Comparison of ENCODE assay signal across 8 mouse cellular contexts in genomic region chr14:25185959-25186771, GRCm38 (mm10).
DNase-seq lines count a peak whose midpoint lies in the region; ATAC-seq and TF ChIP-seq lines count a peak whose summit lies in the region.

No protein-coding gene starts in this region.

- H3K4me2 ChIP-seq in forebrain, embryonic 14.5 days (ENCODE audit: low read length) = no peak overlapping the region
- no peak overlapping the region for H3K4me2 ChIP-seq in hindbrain, embryonic 11.5 days (replicated peaks; ENCODE audit: low read depth, low read length)
- no peak overlapping the region for H3K4me2 ChIP-seq in midbrain, postnatal 0 days (ENCODE audit: low read depth, low read length, poor library complexity, severe bottlenecking)

- TF ChIP-seq CTCF in C2C12 (IDR thresholded peaks at IDR 0.05; ENCODE audit: control insufficient read depth, insufficient read depth, insufficient read length) = no peak
- TF ChIP-seq CTCF in midbrain, postnatal 0 days (IDR thresholded peaks at IDR 0.05) = peak; percentile 2; the same call in 1 of the 2 replicates

- H3K4me3 ChIP-seq in C2C12 (ENCODE audit: insufficient read depth, poor library complexity, severe bottlenecking) = no peak overlapping the region
- no peak overlapping the region for H3K4me3 ChIP-seq in forebrain, embryonic 14.5 days (ENCODE audit: low read depth, low read length)
- no peak overlapping the region for H3K4me3 ChIP-seq in hindbrain, embryonic 11.5 days (ENCODE audit: low read depth, low read length)
- H3K4me3 ChIP-seq in midbrain, postnatal 0 days (ENCODE audit: low read depth, low read length) = no peak overlapping the region

- no peaks in the 10 kb centered on the region for H3K36me3 ChIP-seq in C2C12 (ENCODE audit: control insufficient read depth, insufficient read depth)
- H3K36me3 ChIP-seq in forebrain, embryonic 14.5 days (ENCODE audit: control insufficient read depth, insufficient read depth, low read length) = no peaks in the 10 kb centered on the region
- no peaks in the 10 kb centered on the region for H3K36me3 ChIP-seq in hindbrain, embryonic 11.5 days (ENCODE audit: control insufficient read depth, insufficient read depth, low read length)
- H3K36me3 ChIP-seq in midbrain, postnatal 0 days (ENCODE audit: insufficient read depth, low read length) = no peaks in the 10 kb centered on the region

- H3K27ac ChIP-seq in forebrain, embryonic 14.5 days (ENCODE audit: low read depth, low read length) = peak overlapping the region; percentile 65
- H3K27ac ChIP-seq in hindbrain, embryonic 11.5 days (ENCODE audit: low read depth, low read length) = peak overlapping the region; percentile 1; the same call in 1 of the 2 replicates
- H3K27ac ChIP-seq in midbrain, postnatal 0 days (ENCODE audit: low read depth, low read length) = peak overlapping the region; percentile 81

- H3K4me1 ChIP-seq in forebrain, embryonic 14.5 days (ENCODE audit: control insufficient read depth, insufficient read depth, low read length) = peaks cover 14% of the 10 kb centered on the region
- H3K4me1 ChIP-seq in hindbrain, embryonic 11.5 days (replicated peaks; ENCODE audit: control insufficient read depth, insufficient read depth, low read length) = peaks cover 3% of the 10 kb centered on the region; the same call in 1 of the 2 replicates
- peaks cover 10% of the 10 kb centered on the region; the same call in 1 of the 2 replicates for H3K4me1 ChIP-seq in midbrain, postnatal 0 days (ENCODE audit: insufficient read depth, low read length)

- ATAC-seq in forebrain, embryonic 14.5 days = peak; percentile 51
- ATAC-seq in hindbrain, embryonic 11.5 days (ENCODE audit: low FRiP score) = peak; percentile 47; the same call in 1 of the 2 replicates
- peak; percentile 64 for ATAC-seq in midbrain, postnatal 0 days (ENCODE audit: low FRiP score)
- ATAC-seq in monocyte, adult 5-6 weeks (replicated peaks; ENCODE audit: insufficient number of reproducible peaks, low FRiP score, low TSS enrichment, poor library complexity, severe bottlenecking) = no peak

- WGBS in forebrain, embryonic 14.5 days = 40% methylated on average over 14 of the region's 14 CpGs
- 56% methylated on average over 14 of the region's 14 CpGs for WGBS in hindbrain, embryonic 11.5 days
- WGBS in midbrain, postnatal 0 days = 19% methylated on average over 14 of the region's 14 CpGs

- no peaks in the 10 kb centered on the region for H3K9me3 ChIP-seq in forebrain, embryonic 14.5 days (replicated peaks; ENCODE audit: control insufficient read depth, low read length)
- no peaks in the 10 kb centered on the region for H3K9me3 ChIP-seq in hindbrain, embryonic 11.5 days (ENCODE audit: control insufficient read depth, low read length)
- peaks cover 5% of the 10 kb centered on the region; the same call in 1 of the 2 replicates for H3K9me3 ChIP-seq in midbrain, postnatal 0 days (ENCODE audit: low read length)

- H3K9ac ChIP-seq in forebrain, embryonic 14.5 days (ENCODE audit: low read length) = no peak overlapping the region
- H3K9ac ChIP-seq in hindbrain, embryonic 11.5 days (ENCODE audit: low read depth, low read length) = no peak overlapping the region
- H3K9ac ChIP-seq in midbrain, postnatal 0 days (replicated peaks; ENCODE audit: low read length, poor library complexity, severe bottlenecking) = peak overlapping the region; percentile 30

- H3K79me2 ChIP-seq in C2C12 (ENCODE audit: control insufficient read depth, insufficient read depth) = no peaks in the 10 kb centered on the region

- H3ac ChIP-seq in C2C12 (ENCODE audit: control insufficient read depth, insufficient read length, low read depth) = no peak overlapping the region

- peak; percentile 65 for DNase-seq in cerebellum, adult 11 months
- DNase-seq in forebrain, embryonic 14.5 days (ENCODE audit: low spot score) = peak; percentile 70
- DNase-seq in hindbrain, embryonic 11.5 days (ENCODE audit: low spot score) = peak; percentile 36
- peak; percentile 27 to 36 for DNase-seq in layer of hippocampus, postnatal 25 days (ENCODE audit: extremely low spot score in 1 of 2, low spot score in 1 of 2)
- peak; percentile 81 for DNase-seq in midbrain, postnatal 0 days (ENCODE audit: low spot score)
- no peak for DNase-seq in spleen, postnatal 36 days (ENCODE audit: low spot score in 2 of 2)

- no peaks in the 10 kb centered on the region for H3K27me3 ChIP-seq in C2C12 (ENCODE audit: control insufficient read depth, insufficient read depth, insufficient read length)
- H3K27me3 ChIP-seq in forebrain, embryonic 14.5 days (replicated peaks; ENCODE audit: control insufficient read depth, insufficient read depth, low read length) = no peaks in the 10 kb centered on the region
- H3K27me3 ChIP-seq in hindbrain, embryonic 11.5 days (ENCODE audit: control insufficient read depth, insufficient read depth, low read length) = no peaks in the 10 kb centered on the region
- H3K27me3 ChIP-seq in midbrain, postnatal 0 days (ENCODE audit: insufficient read depth, low read length) = no peaks in the 10 kb centered on the region

- no peaks in the 10 kb centered on the region for H3K79me3 ChIP-seq in C2C12 (ENCODE audit: low read depth)

TF ChIP-seq in C2C12, 6 proteins besides CTCF, POLR2A, EP300 and RAD21:
- TF ChIP-seq MYOG (IDR thresholded peaks at IDR 0.05; ENCODE audit: control insufficient read depth, extremely low read depth, insufficient read length) = no peak
- peak; percentile 90 for TF ChIP-seq MYOD1 (IDR thresholded peaks at IDR 0.05; ENCODE audit: control insufficient read depth, insufficient read length, low read depth)
- peak; percentile 40 for TF ChIP-seq CEBPB (IDR thresholded peaks at IDR 0.05; ENCODE audit: low read depth)
- peak; percentile 91 for TF ChIP-seq MAX (IDR thresholded peaks at IDR 0.05)
- TF ChIP-seq FOSL1 (IDR thresholded peaks at IDR 0.05; ENCODE audit: insufficient read depth, low read length, poor library complexity, severe bottlenecking) = peak; percentile 66

Comparison
In these comparisons a context has a peak if more than half of its experiments do, and no peak if none do; other contexts are left out.
1. DNase-seq: peak in cerebellum, adult 11 months (single experiment), forebrain, embryonic 14.5 days (single experiment), hindbrain, embryonic 11.5 days (single experiment), layer of hippocampus, postnatal 25 days (2 of 2) and midbrain, postnatal 0 days (single experiment); none in spleen, postnatal 36 days (0 of 2).
2. H3K27ac ChIP-seq: peak in every context shown above with its lines; median percentile 81 in midbrain, postnatal 0 days; 65 in forebrain, embryonic 14.5 days; 1 in hindbrain, embryonic 11.5 days.